Mouse (Mus musculus): Measurements from ENCODE around the gene Cdk14. TPM values are rescaled to one million over a fixed set of nuclear protein-coding genes. Genes with fewer than 3 reads are reported as not detected.

The Cdk14 gene
- polyA plus RNA-seq, 1 experiment from 2014 or later = 22.7 TPM

DNA sequence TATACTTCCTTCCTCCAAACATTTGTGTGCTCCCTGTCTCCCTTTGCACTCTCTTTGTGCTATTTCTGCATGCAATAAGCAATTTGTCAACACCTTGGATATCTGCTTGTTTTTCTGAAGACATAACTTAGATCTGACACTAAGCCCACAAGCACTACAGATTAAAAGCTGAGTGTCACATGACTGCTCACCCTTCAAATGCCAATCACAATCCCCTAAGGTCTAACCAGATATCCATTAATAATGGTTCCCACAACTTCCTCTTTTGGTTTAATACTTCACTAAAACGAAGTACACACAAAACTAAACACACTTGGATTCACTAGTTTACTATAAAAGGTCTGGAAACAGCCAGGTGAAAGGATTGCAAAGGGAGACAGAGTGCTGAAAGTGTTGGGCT, 348.6 kb downstream of the Cdk14 start:
- DNase-seq (ENCODE audit: low spot score) (no peak), ATAC-seq (ENCODE audit: insufficient number of reproducible peaks, low FRiP score, low TSS enrichment, low read depth) (no peak)

DNA sequence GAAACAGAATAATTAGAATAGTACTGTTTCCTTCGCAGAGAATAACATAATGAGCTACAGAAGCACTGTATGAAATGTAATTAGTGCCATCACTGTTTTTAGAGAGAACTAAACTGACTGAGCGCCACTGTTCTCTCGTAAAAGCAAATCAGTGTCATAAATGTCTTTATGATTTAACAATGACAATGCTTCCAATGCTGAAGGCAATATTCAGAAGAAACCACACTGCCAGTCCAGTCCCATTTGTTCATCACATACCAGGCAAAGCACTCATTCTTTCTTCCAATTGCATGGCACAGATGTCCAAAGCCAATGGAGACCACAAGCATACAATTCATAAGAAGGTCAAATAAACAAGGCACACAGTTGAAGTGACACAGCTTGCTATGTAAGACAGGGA, 355.4 kb downstream of the Cdk14 start:
- ATAC-seq (ENCODE audit: insufficient number of reproducible peaks, low FRiP score, low TSS enrichment, low read depth) (no peak), DNase-seq (ENCODE audit: low spot score) (no peak)
- Histone ChIP-seq H3K4me3 (ENCODE audit: low read depth, low read length) (no peak overlapping the region), H3K27ac (replicated peaks; ENCODE audit: low read depth, low read length) (no peak overlapping the region), H3K27me3 (ENCODE audit: control insufficient read depth, insufficient read depth, low read length) (no peaks in the 10 kb centered on the region), H3K4me1 (ENCODE audit: control insufficient read depth, insufficient read depth, low read length) (no peaks in the 10 kb centered on the region), H3K4me2 (ENCODE audit: low read depth, severe bottlenecking) (no peak overlapping the region), H3K36me3 (ENCODE audit: control insufficient read depth, insufficient read depth, low read length) (no peaks in the 10 kb centered on the region), H3K9ac (ENCODE audit: low read length) (no peak overlapping the region), H3K9me3 (ENCODE audit: control insufficient read depth, low read length) (no peaks in the 10 kb centered on the region)
- WGBS = 73% methylated on average over 3 of the region's 3 CpGs

More for the DNA sequence above, 348.6 kb downstream of the Cdk14 start:
- Histone ChIP-seq H3K36me3 (ENCODE audit: control insufficient read depth, insufficient read depth, low read length) (no peaks in the 10 kb centered on the region), H3K4me2 (ENCODE audit: low read depth, severe bottlenecking) (no peak overlapping the region), H3K27ac (replicated peaks; ENCODE audit: low read depth, low read length) (no peak overlapping the region), H3K9ac (ENCODE audit: low read length) (no peak overlapping the region), H3K4me3 (ENCODE audit: low read depth, low read length) (no peak overlapping the region), H3K4me1 (ENCODE audit: control insufficient read depth, insufficient read depth, low read length) (no peaks in the 10 kb centered on the region), H3K9me3 (ENCODE audit: control insufficient read depth, low read length) (no peaks in the 10 kb centered on the region), H3K27me3 (ENCODE audit: control insufficient read depth, insufficient read depth, low read length) (no peaks in the 10 kb centered on the region)
- 73% methylated on average over 1 of the region's 1 CpGs for WGBS

DNA sequence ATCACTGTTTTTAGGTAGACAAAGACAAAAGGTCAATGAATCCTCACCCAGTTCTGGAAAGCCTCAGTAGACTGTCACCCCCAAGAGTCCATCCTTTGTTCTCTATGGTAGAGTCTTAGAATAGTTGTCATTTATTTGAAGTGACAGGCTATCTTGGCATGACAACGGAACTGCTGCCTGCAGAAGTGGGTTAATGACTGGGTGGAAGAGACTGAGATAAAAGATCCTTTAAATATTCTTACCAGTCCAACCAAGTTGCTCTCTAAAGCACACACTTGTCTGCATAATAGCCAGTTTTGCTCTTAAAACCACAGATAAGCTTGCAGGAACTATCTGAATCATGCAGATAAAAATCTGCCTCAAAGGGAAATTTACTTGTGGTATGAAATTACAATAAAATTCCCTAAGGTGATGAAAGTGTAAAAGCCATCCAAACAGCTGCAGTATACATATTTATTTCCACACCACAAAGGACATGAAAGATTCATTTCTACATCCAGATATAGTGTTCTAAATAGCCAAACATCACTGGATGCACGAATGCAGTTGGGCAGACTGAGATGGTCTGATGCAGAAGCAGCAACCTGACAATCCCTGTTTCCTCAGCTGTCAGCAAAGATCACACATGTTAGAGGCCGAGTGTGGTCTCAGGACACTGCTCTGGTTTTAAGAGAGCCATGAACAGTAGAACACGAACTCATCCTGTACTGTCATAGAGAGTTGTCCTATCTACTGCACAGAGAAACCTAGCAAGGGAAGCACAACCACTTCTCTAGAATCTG, 363.8 kb downstream of the Cdk14 start:
- Histone ChIP-seq H3K27me3 (ENCODE audit: control insufficient read depth, insufficient read depth, low read length) (no peaks in the 10 kb centered on the region), H3K4me1 (ENCODE audit: control insufficient read depth, insufficient read depth, low read length) (no peaks in the 10 kb centered on the region), H3K4me2 (ENCODE audit: low read depth, severe bottlenecking) (no peak overlapping the region), H3K9me3 (ENCODE audit: control insufficient read depth, low read length) (no peaks in the 10 kb centered on the region), H3K9ac (ENCODE audit: low read length) (no peak overlapping the region), H3K4me3 (ENCODE audit: low read depth, low read length) (no peak overlapping the region), H3K36me3 (ENCODE audit: control insufficient read depth, insufficient read depth, low read length) (no peaks in the 10 kb centered on the region), H3K27ac (replicated peaks; ENCODE audit: low read depth, low read length) (no peak overlapping the region)
- no peak for DNase-seq (ENCODE audit: low spot score)
- 75% methylated on average over 4 of the region's 4 CpGs for WGBS
- no peak for ATAC-seq (ENCODE audit: insufficient number of reproducible peaks, low FRiP score, low TSS enrichment, low read depth)

DNA sequence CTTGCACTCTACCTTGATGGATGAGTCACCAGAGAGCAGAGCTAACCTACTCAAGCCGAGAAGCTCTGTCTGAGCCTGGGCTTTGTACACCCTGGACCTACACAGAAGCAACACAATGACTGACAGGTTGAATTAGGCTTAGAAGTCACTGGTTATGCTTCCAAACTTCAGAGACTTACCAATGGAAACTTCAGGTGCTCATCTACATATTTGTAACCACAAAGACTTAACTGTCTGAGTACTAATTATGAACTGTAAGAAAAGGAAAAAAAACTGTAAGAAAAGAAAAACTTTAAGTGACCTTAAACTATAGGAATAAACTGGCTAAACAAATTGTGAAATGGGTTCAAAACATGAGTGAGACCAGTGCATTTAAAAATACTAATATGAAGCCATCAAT, 364.6 kb downstream of the Cdk14 start:
- Histone ChIP-seq H3K9ac (ENCODE audit: low read length) (no peak overlapping the region), H3K27ac (replicated peaks; ENCODE audit: low read depth, low read length) (no peak overlapping the region), H3K36me3 (ENCODE audit: control insufficient read depth, insufficient read depth, low read length) (no peaks in the 10 kb centered on the region), H3K9me3 (ENCODE audit: control insufficient read depth, low read length) (no peaks in the 10 kb centered on the region), H3K4me3 (ENCODE audit: low read depth, low read length) (no peak overlapping the region), H3K27me3 (ENCODE audit: control insufficient read depth, insufficient read depth, low read length) (no peaks in the 10 kb centered on the region), H3K4me2 (ENCODE audit: low read depth, severe bottlenecking) (no peak overlapping the region), H3K4me1 (ENCODE audit: control insufficient read depth, insufficient read depth, low read length) (no peaks in the 10 kb centered on the region)
- WGBS = 71% methylated on average over 1 of the region's 1 CpGs
- no peak for ATAC-seq (ENCODE audit: insufficient number of reproducible peaks, low FRiP score, low TSS enrichment, low read depth)
- DNase-seq (ENCODE audit: low spot score) = no peak

DNA sequence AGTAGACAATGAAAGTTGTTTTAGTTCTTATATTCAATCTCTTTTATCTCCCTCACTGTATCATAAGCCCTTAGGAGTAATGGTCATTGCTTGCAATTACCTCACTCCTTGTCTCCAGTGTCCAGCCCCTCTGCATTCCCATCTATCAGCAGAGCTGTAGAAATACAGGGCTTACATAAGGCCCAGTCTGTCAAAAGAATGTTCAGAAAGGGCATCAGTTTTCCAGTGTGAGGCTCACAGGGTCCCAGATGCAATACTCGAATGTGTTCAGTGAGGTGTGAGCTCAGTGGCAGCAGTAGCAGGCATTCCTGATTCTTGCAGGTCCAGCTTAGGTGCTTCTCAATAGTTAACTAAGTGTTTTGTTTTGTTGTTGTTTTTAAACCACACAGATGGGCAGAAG, 365.8 kb downstream of the Cdk14 start:
- Histone ChIP-seq H3K4me2 (ENCODE audit: low read depth, severe bottlenecking) (no peak overlapping the region), H3K4me3 (ENCODE audit: low read depth, low read length) (no peak overlapping the region), H3K9me3 (ENCODE audit: control insufficient read depth, low read length) (no peaks in the 10 kb centered on the region), H3K27me3 (ENCODE audit: control insufficient read depth, insufficient read depth, low read length) (no peaks in the 10 kb centered on the region), H3K36me3 (ENCODE audit: control insufficient read depth, insufficient read depth, low read length) (no peaks in the 10 kb centered on the region), H3K9ac (ENCODE audit: low read length) (no peak overlapping the region), H3K4me1 (ENCODE audit: control insufficient read depth, insufficient read depth, low read length) (no peaks in the 10 kb centered on the region), H3K27ac (replicated peaks; ENCODE audit: low read depth, low read length) (no peak overlapping the region)
- DNase-seq (ENCODE audit: low spot score) (no peak), ATAC-seq (ENCODE audit: insufficient number of reproducible peaks, low FRiP score, low TSS enrichment, low read depth) (no peak)
- 59% methylated on average over 1 of the region's 1 CpGs for WGBS

DNA sequence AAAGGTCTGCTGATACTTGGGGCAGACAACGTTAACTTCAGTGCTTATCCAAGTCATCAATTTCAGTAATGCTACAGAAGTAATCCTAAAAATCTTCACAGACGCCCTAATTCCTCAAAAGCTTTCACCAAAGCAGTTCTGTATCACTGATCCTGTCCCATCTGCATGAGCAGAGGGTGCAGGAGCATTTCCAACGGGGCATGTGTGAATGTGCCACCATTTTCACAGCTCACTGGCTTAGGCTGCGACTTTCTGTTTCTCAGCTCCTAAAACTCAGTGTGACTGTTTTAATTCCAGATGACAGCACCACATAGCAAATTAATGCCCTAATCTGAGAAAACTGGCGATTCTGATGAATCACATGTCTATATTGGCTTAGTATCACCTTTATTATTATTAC, 375.8 kb downstream of the Cdk14 start:
- no peak for ATAC-seq (ENCODE audit: insufficient number of reproducible peaks, low FRiP score, low TSS enrichment, low read depth)
- WGBS = 82% methylated on average over 5 of the region's 5 CpGs
- Histone ChIP-seq H3K4me3 (ENCODE audit: low read depth, low read length) (no peak overlapping the region), H3K27ac (replicated peaks; ENCODE audit: low read depth, low read length) (no peak overlapping the region), H3K36me3 (ENCODE audit: control insufficient read depth, insufficient read depth, low read length) (no peaks in the 10 kb centered on the region), H3K4me1 (ENCODE audit: control insufficient read depth, insufficient read depth, low read length) (no peaks in the 10 kb centered on the region), H3K4me2 (ENCODE audit: low read depth, severe bottlenecking) (no peak overlapping the region), H3K9ac (ENCODE audit: low read length) (no peak overlapping the region), H3K27me3 (ENCODE audit: control insufficient read depth, insufficient read depth, low read length) (no peaks in the 10 kb centered on the region), H3K9me3 (ENCODE audit: control insufficient read depth, low read length) (no peaks in the 10 kb centered on the region)
- no peak for DNase-seq (ENCODE audit: low spot score)

DNA sequence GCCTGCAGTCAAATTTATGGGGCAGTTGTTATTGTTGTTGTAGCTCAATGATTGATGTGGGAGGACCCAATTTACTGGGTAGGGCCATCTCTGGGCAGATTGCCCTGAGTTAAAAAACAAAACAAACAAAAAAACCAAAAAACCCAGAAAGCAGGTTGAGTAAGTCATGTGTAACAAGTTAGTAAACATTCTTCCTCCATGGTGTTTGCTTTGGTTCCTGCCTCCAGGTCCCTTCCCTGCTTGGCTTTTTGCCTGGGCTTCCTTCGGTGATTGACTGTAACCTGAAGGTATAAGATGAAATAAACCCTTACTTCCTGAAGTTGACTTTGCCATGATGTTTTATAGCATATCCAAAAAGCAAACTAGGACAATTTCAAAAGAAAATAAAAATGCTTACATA, 377.4 kb downstream of the Cdk14 start:
- WGBS = 88% methylated on average over 1 of the region's 1 CpGs
- no peaks in the 10 kb centered on the region for H3K27me3 ChIP-seq (ENCODE audit: control insufficient read depth, insufficient read depth, low read length)
- H3K9me3 ChIP-seq (ENCODE audit: control insufficient read depth, low read length) = no peaks in the 10 kb centered on the region
- no peak for ATAC-seq (ENCODE audit: insufficient number of reproducible peaks, low FRiP score, low TSS enrichment, low read depth)
- no peaks in the 10 kb centered on the region for H3K36me3 ChIP-seq (ENCODE audit: control insufficient read depth, insufficient read depth, low read length)
- H3K4me1 ChIP-seq (ENCODE audit: control insufficient read depth, insufficient read depth, low read length) = no peaks in the 10 kb centered on the region
- no peak overlapping the region for H3K4me3 ChIP-seq (ENCODE audit: low read depth, low read length)
- no peak overlapping the region for H3K4me2 ChIP-seq (ENCODE audit: low read depth, severe bottlenecking)
- H3K9ac ChIP-seq (ENCODE audit: low read length) = no peak overlapping the region
- no peak for DNase-seq (ENCODE audit: low spot score)
- no peak overlapping the region for H3K27ac ChIP-seq (replicated peaks; ENCODE audit: low read depth, low read length)

DNA sequence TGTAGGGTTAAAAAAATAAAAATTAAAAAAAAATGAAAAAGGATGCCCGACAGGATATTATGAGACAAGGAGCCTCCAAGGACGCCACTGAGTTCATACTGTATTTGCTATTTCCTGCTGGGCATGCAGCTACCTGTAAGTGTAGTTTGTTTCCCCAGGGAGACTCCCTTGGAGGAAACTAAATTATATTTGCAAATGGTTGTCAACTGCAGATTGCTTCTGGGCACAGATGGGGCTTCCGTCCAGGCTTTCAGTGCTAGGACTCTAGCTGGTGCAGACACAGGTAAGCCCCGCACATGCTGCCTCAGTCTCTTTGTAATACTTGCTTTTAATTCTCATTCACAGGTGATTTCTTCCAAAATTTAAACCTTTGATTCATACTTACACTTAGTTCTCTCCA, 378.6 kb downstream of the Cdk14 start:
- Histone ChIP-seq H3K27ac (replicated peaks; ENCODE audit: low read depth, low read length) (no peak overlapping the region), H3K4me2 (ENCODE audit: low read depth, severe bottlenecking) (no peak overlapping the region), H3K36me3 (ENCODE audit: control insufficient read depth, insufficient read depth, low read length) (no peaks in the 10 kb centered on the region), H3K27me3 (ENCODE audit: control insufficient read depth, insufficient read depth, low read length) (no peaks in the 10 kb centered on the region), H3K4me1 (ENCODE audit: control insufficient read depth, insufficient read depth, low read length) (no peaks in the 10 kb centered on the region), H3K9me3 (ENCODE audit: control insufficient read depth, low read length) (no peaks in the 10 kb centered on the region), H3K4me3 (ENCODE audit: low read depth, low read length) (no peak overlapping the region), H3K9ac (ENCODE audit: low read length) (no peak overlapping the region)
- no peak for ATAC-seq (ENCODE audit: insufficient number of reproducible peaks, low FRiP score, low TSS enrichment, low read depth)
- DNase-seq (ENCODE audit: low spot score) = no peak
- WGBS = 82% methylated on average over 4 of the region's 4 CpGs

All from limb, embryonic 11.5 days (tissue).